Mouse (Mus musculus) lung, adult 2 months (tissue): ENCODE data around the gene Dscam. TPM values are rescaled to one million over a fixed set of nuclear protein-coding genes. Genes with fewer than 3 reads are reported as not detected.

Experiments
- DNase-seq: peaks from one replicate; pipeline ENCODE4 v3.0.0; 2022
- H3K4me1 ChIP-seq: fragments of 200-500 bp; 2 replicates; pipeline ENCODE4 v1.6.1; 2011; ENCODE audit warnings: low read length; ENCODE audit not compliant: control insufficient read depth, insufficient read depth
- H3K4me3 ChIP-seq: fragments of 200-500 bp; replicated peaks from 2 replicates; pipeline ENCODE3; 2011; ENCODE audit warnings: low read depth, mild to moderate bottlenecking, control low read depth, low read length; ENCODE audit errors: extremely low read depth
- CTCF ChIP-seq: fragments of 200-500 bp; IDR thresholded peaks from 2 replicates; pipeline ENCODE4 v1.5.1; 2011; ENCODE audit warnings: mild to moderate bottlenecking, low read length, control low read depth; ENCODE audit not compliant: insufficient read depth
- POLR2A ChIP-seq: fragments of 200-500 bp; IDR thresholded peaks from 2 replicates; pipeline ENCODE4 v1.6.1; 2011; ENCODE audit warnings: low read depth, mild to moderate bottlenecking, control low read depth, low read length, borderline replicate concordance; ENCODE audit errors: extremely low read depth
- WGBS: fragments of 180-500 bp; shearing (Covaris S2); methylation state at CpG from one replicate; pipeline ENCODE4 v1.1.7; 2018; 5-methylcytosine and 5-hydroxymethylcytosine counted together
- polyA plus RNA-seq: library from polyadenylated mRNA; depleted of rRNA; stranded (reverse); fragments of >200 nt; gene quantifications from 2 replicates; pipeline ENCODE4 v1.2.3, GENCODE M21; 2012

Gene Dscam
- polyA plus RNA-seq, 1 experiment: 0.05 TPM

DNA sequence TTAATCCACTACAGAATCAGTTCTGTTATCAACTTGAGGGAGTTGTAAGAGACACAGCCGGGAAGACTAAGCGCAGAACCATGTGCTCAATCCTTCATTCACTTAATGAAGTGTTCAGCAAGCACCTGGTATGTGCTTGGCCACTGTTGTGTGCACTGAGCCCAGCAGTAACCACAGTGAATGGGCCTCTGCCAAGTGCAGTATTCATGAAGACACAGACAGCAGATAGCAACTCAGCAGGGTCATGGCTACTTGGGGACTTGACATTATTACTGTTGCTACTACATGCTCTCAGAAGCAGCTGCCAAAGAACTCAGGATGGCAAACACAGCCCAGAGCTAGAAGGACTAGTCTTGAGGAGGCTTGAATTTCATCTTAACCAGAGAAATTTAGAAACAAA is 367.9 kb downstream of the Dscam start:
- Histone ChIP-seq H3K4me1 (no peaks in the 10 kb centered on the region), H3K4me3 (no peak overlapping the region)
- TF ChIP-seq POLR2A (no peak), CTCF (no peak)
- WGBS: 73% methylated on average over 2 of the region's 2 CpGs
- no peak for DNase-seq

GRCm38 (mm10) chr16:96801650-96802237 is 368.8 kb downstream of the Dscam start:
- WGBS: 79% methylated on average over 1 of the region's 1 CpGs
- TF ChIP-seq POLR2A (no peak), CTCF (no peak)
- H3K4me1 ChIP-seq: no peaks in the 10 kb centered on the region
- no peak overlapping the region for H3K4me3 ChIP-seq
- no peak for DNase-seq

- Histone ChIP-seq H3K4me3 (no peak overlapping the region), H3K4me1 (no peaks in the 10 kb centered on the region)
- no peak for DNase-seq
- TF ChIP-seq CTCF (peak; percentile 43), POLR2A (no peak)
- WGBS: 24% methylated on average over 2 of the region's 2 CpGs
Observed at GRCm38 (mm10) chr16:96795431-96795830, 375.1 kb downstream of the Dscam start.

- no peak for TF ChIP-seq CTCF
- TF ChIP-seq POLR2A: no peak
- WGBS: 61% methylated on average over 2 of the region's 2 CpGs
- Histone ChIP-seq H3K4me3 (no peak overlapping the region), H3K4me1 (no peaks in the 10 kb centered on the region)
- DNase-seq: no peak
Observed at GRCm38 (mm10) chr16:96791307-96791706, 379.2 kb downstream of the Dscam start.

- no peak for DNase-seq
- TF ChIP-seq POLR2A (no peak), CTCF (no peak)
- Histone ChIP-seq H3K4me1 (no peaks in the 10 kb centered on the region), H3K4me3 (no peak overlapping the region)
- WGBS: 65% methylated on average over 5 of the region's 5 CpGs
Observed at GRCm38 (mm10) chr16:96788286-96788685, 382.3 kb downstream of the Dscam start.

DNA sequence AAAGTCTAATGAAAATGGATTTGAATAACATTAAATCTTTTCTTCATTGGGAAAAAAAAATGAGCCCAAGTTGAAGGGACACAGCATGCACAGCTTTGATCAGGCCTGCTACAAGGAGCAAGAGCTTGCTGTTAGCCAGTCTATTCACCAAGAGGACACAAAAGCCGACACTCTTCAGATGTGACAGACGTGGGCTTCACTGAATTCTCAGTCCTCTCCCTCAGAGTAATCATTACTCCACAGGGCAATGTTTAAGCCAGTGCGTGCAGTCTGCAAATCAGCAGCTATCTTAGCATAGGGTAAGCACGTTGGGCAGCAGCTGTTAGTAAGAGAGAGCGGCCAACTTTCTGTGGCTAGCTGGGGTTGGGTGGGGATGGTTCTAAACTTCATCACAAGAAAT is 391.5 kb downstream of the Dscam start:
- TF ChIP-seq POLR2A: no peak
- no peak for TF ChIP-seq CTCF
- Histone ChIP-seq H3K4me3 (no peak overlapping the region), H3K4me1 (no peaks in the 10 kb centered on the region)
- WGBS: 59% methylated on average over 5 of the region's 5 CpGs
- no peak for DNase-seq

DNA sequence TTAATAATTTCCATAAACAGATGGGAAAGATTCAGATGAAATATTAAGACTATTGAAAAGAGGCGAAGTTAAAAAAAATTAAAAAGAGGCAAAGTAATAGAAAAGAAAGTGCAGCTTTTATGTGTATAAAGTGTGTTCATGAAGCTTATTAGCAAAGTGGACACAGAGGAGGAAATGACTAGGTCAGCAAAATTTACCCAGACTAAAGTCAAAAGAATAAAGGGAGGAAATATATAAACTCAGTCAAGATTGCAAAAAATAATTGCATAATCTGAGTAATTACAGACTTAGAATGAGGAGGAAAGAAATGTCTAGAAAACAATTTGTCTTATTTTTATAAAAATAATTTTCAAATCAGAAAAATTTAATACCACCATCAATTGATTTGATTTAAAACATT is 396.3 kb downstream of the Dscam start:
- no peak for DNase-seq
- TF ChIP-seq CTCF: no peak
- no peak for TF ChIP-seq POLR2A
- 84% methylated on average over 1 of the region's 1 CpGs for WGBS

DNA sequence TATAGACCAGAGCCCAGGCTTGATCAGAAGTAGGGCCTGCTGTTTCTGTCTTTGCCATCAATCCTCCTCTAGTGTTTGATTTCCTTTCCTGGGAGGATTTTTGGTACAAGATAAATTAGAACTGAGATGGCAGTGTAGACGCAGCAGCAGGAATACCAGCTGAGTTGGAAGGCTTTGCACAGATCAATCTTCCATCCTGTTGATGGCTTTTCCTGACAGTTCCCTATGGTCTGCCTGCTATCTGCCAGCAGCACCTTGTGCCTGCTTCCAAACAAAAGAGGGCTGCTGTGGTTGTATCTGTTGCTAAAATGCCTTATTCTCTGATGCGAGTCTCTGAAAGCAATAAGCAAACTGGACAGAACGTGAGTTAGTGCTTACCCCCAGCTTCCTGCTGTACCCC is 402.6 kb downstream of the Dscam start:
- Histone ChIP-seq H3K4me3 (no peak overlapping the region), H3K4me1 (no peaks in the 10 kb centered on the region)
- DNase-seq: no peak
- WGBS: 39% methylated on average over 3 of the region's 3 CpGs
- no peak for TF ChIP-seq POLR2A
- no peak for TF ChIP-seq CTCF

More for the DNA sequence above, 396.3 kb downstream of the Dscam start:
- no peak overlapping the region for H3K4me3 ChIP-seq
- H3K4me1 ChIP-seq: no peaks in the 10 kb centered on the region

GRCm38 (mm10) chr16:96767508-96767907 is 403.0 kb downstream of the Dscam start:
- DNase-seq: no peak
- 39% methylated on average over 4 of the region's 4 CpGs for WGBS
- no peak for TF ChIP-seq CTCF
- no peak for TF ChIP-seq POLR2A
- no peaks in the 10 kb centered on the region for H3K4me1 ChIP-seq
- no peak overlapping the region for H3K4me3 ChIP-seq

- TF ChIP-seq POLR2A (no peak), CTCF (no peak)
- WGBS: 18% methylated on average over 12 of the region's 12 CpGs
- Histone ChIP-seq H3K4me3 (no peak overlapping the region), H3K4me1 (no peaks in the 10 kb centered on the region)
- DNase-seq: no peak
Observed at GRCm38 (mm10) chr16:96761225-96761624, 409.3 kb downstream of the Dscam start.
